Mouse (Mus musculus) brain, embryonic 14.5 days (tissue): ENCODE data around the gene Gm10203.

Experiments
- CTCF ChIP-seq: fragments of 200-500 bp; IDR thresholded peaks from 2 replicates; pipeline ENCODE4 v1.5.1; 2012; ENCODE audit warnings: inconsistent platforms, mild to moderate bottlenecking, moderate library complexity, borderline replicate concordance; ENCODE audit not compliant: insufficient read depth, insufficient read length; ENCODE audit errors: extremely low read depth
- POLR2A ChIP-seq: fragments of 200-500 bp; IDR thresholded peaks from 2 replicates; pipeline ENCODE4 v1.6.1; 2012; ENCODE audit warnings: mild to moderate bottlenecking, inconsistent platforms, borderline replicate concordance; ENCODE audit not compliant: poor library complexity, insufficient read depth, insufficient read length, severe bottlenecking; ENCODE audit errors: extremely low read depth

- TF ChIP-seq POLR2A (no peak), CTCF (no peak)
Observed at GRCm38 (mm10) chr6:149145143-149145542, 15.2 kb downstream of the Gm10203 start.
